Mouse (Mus musculus): ENCODE data around the gene Ufsp2.

- TF ChIP-seq CTCF (IDR thresholded peaks at IDR 0.05; ENCODE audit: low read depth) (no peak), EP300 (IDR thresholded peaks at IDR 0.05; ENCODE audit: low read depth) (no peak)
Observed at GRCm38 (mm10) chr8:45995576-45995975, 20.2 kb downstream of the Ufsp2 start.

Data from liver, embryonic 14.5 days (tissue).